Mouse (Mus musculus) right cerebral cortex, postnatal 4 days (tissue): Measurements from ENCODE around the gene Rflnb.
"Not testable (repeated sequence)": the region's sequence is repeated elsewhere in the genome, so short reads cannot be mapped to it uniquely, and the experiment has no call there.

Experiments used
- DNase-seq: peaks from one replicate; pipeline ENCODE4 v3.0.0-alpha.2; 2022

The Rflnb gene

GRCm38 (mm10) chr11:76037581-76038294 lies 10.2 kb upstream of the Rflnb start:
- no peak for DNase-seq

GRCm38 (mm10) chr11:76035182-76035581 lies 7.6 kb upstream of the Rflnb start:
- DNase-seq: no peak

GRCm38 (mm10) chr11:76033836-76034235 lies 6.3 kb upstream of the Rflnb start:
- DNase-seq: no peak

- no peak for DNase-seq
These were observed 5.8 kb upstream of the Rflnb start for GRCm38 (mm10) chr11:76033359-76033758.

- DNase-seq: no peak
These were observed 487 bp upstream of the Rflnb start for GRCm38 (mm10) chr11:76028072-76028465.

- no peak for DNase-seq
These were observed 949 bp downstream of the Rflnb start for GRCm38 (mm10) chr11:76026527-76027138.

- DNase-seq: no peak
These were observed 2.5 kb downstream of the Rflnb start for GRCm38 (mm10) chr11:76025080-76025583.

GRCm38 (mm10) chr11:76020916-76021315 lies 6.7 kb downstream of the Rflnb start:
- no peak for DNase-seq

GRCm38 (mm10) chr11:76019879-76020278 lies 7.7 kb downstream of the Rflnb start:
- no peak for DNase-seq

- no peak for DNase-seq
These were observed 11.8 kb downstream of the Rflnb start for GRCm38 (mm10) chr11:76015814-76016213.

GRCm38 (mm10) chr11:76015251-76015650 lies 12.3 kb downstream of the Rflnb start:
- DNase-seq: no peak

GRCm38 (mm10) chr11:76010838-76011624 lies 16.6 kb downstream of the Rflnb start:
- no peak for DNase-seq

GRCm38 (mm10) chr11:76009101-76009500 lies 18.5 kb downstream of the Rflnb start:
- DNase-seq: no peak

GRCm38 (mm10) chr11:76008162-76008561 lies 19.4 kb downstream of the Rflnb start:
- no peak for DNase-seq

- DNase-seq: not testable (repeated sequence)
These were observed 23.3 kb downstream of the Rflnb start for GRCm38 (mm10) chr11:76004276-76004675.

- peak; percentile 13 for DNase-seq
These were observed 26.2 kb downstream of the Rflnb start for GRCm38 (mm10) chr11:76001237-76001878.

- no peak for DNase-seq
These were observed 26.9 kb downstream of the Rflnb start for GRCm38 (mm10) chr11:76000701-76001100.

- DNase-seq: peak; percentile 80
These were observed 28.0 kb downstream of the Rflnb start, which contains the start of gene 1700016K19Rik for GRCm38 (mm10) chr11:75999440-76000155. Gene 1700016K19Rik (plus strand): TSS chr11:75999912.

- no peak for DNase-seq
These were observed 33.2 kb downstream of the Rflnb start for GRCm38 (mm10) chr11:75994357-75994756.

- DNase-seq: no peak
These were observed 35.1 kb downstream of the Rflnb start for GRCm38 (mm10) chr11:75992481-75992880.

- DNase-seq: no peak
These were observed 35.7 kb downstream of the Rflnb start for GRCm38 (mm10) chr11:75991911-75992310.
